ENCODE assay signal across 9 mouse cellular contexts in the genomic region with DNA sequence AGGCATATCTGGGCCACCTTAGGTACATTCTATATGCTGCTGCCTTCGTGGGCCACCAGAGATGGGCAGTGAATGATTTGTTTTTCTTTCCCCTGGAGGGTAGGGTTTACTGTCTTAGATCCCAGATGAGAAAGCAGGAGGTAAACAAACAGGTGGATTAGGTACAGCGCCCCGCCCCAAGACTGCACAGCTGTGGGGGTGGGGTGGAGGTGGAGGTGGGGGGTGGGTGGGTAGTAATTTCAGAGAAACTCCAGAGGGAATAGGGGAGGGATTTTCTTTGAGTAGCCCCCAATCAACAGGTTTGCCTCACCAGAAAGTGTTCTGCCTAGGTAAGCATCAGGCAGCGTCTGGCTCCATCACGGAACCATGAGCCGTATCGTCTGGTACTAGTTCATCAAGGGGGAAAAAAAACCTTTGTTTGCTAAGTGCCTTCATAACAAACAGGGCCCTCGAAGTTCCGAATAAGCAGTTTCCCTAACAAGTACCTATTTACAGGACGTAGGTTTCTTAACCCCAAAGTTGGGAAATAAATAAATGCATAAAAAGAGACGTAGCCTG. TPM values are rescaled to one million over a fixed set of nuclear protein-coding genes. Genes with fewer than 3 reads are reported as not detected.
A peak's percentile ranks its signal among the peaks of the same experiment; 100 is the strongest.
DNase-seq lines count a peak whose midpoint lies in the region; ATAC-seq lines count a peak whose summit lies in the region.
"Had no signal": no experiment of that assay in that cellular context is flagged by ENCODE, and none has a peak within 500 bp of the region (broad histone marks: within the 10 kb centered on the region; RNA-seq: fewer than 3 reads in every experiment).

No protein-coding gene starts in this region.

- no peak overlapping the region for H3K27ac ChIP-seq in heart, embryonic 14.5 days (replicated peaks in 1 of 2; ENCODE audit: control insufficient read depth in 1 of 2, insufficient read depth in 1 of 2, low read depth in 2 of 2, low read length in 2 of 2)
- H3K27ac ChIP-seq in brown adipose tissue, adult 24 weeks (replicated peaks; ENCODE audit: low read depth, low read length): no peak overlapping the region
- H3K27ac ChIP-seq in midbrain, embryonic 16.5 days (ENCODE audit: low read length): no peak overlapping the region

- WGBS in heart, embryonic 14.5 days: 29% methylated on average over 11 of the region's 11 CpGs
- 13% methylated on average over 11 of the region's 11 CpGs for WGBS in midbrain, embryonic 16.5 days

- no peaks in the 10 kb centered on the region for H3K9me3 ChIP-seq in heart, embryonic 14.5 days (ENCODE audit: control insufficient read depth, low read length)
- no peaks in the 10 kb centered on the region for H3K9me3 ChIP-seq in midbrain, embryonic 16.5 days (replicated peaks; ENCODE audit: control insufficient read depth, low read length, poor library complexity, severe bottlenecking)

- peaks cover 10% of the 10 kb centered on the region; the same call in 1 of the 2 replicates for H3K27me3 ChIP-seq in heart, embryonic 14.5 days (ENCODE audit: control insufficient read depth, insufficient read depth, low read length)
- H3K27me3 ChIP-seq in midbrain, embryonic 16.5 days (ENCODE audit: control insufficient read depth, insufficient read depth, low read depth, low read length): no peaks in the 10 kb centered on the region
- H3K27me3 ChIP-seq: Patski had no signal

- DNase-seq in heart, adult 18-20 months: no peak
- peak; percentile 18 for DNase-seq in kidney, adult 11 months
- no peak for DNase-seq in Muller cell, postnatal 12 days (ENCODE audit: inconsistent ontology term)
- DNase-seq in adrenal gland, adult 8-10 months: no peak
- no peak for DNase-seq in adrenal gland, postnatal 4 days (ENCODE audit: low spot score in 2 of 2)

- H3K4me2 ChIP-seq in heart, embryonic 14.5 days (ENCODE audit: low read length): peak overlapping the region; percentile 87
- H3K4me2 ChIP-seq in midbrain, embryonic 16.5 days (ENCODE audit: low read length): peak overlapping the region; percentile 94

- peaks cover 0 to 3% of the 10 kb centered on the region in 2 experiments; a peak in 1 of 4 replicates for H3K4me1 ChIP-seq in heart, embryonic 14.5 days (ENCODE audit: control insufficient read depth in 2 of 2, insufficient read depth in 2 of 2, low read length in 2 of 2)
- no peaks in the 10 kb centered on the region for H3K4me1 ChIP-seq in brown adipose tissue, adult 24 weeks (ENCODE audit: control insufficient read depth, insufficient read depth, insufficient read length, low read length)
- peaks cover 15% of the 10 kb centered on the region; the same call in 1 of the 2 replicates for H3K4me1 ChIP-seq in midbrain, embryonic 16.5 days (ENCODE audit: control insufficient read depth, insufficient read depth, low read length)

- peak overlapping the region; percentile 71 to 86 for H3K4me3 ChIP-seq in heart, embryonic 14.5 days (ENCODE audit: control insufficient read depth in 1 of 2, insufficient read depth in 1 of 2, low read depth in 1 of 2, low read length in 2 of 2)
- H3K4me3 ChIP-seq in brown adipose tissue, adult 24 weeks (ENCODE audit: insufficient read depth, low read depth, low read length): peak overlapping the region; percentile 65; the same call in 1 of the 2 replicates
- H3K4me3 ChIP-seq in midbrain, embryonic 16.5 days (ENCODE audit: low read depth, low read length): peak overlapping the region; percentile 81

- peak overlapping the region; percentile 81 for H3K9ac ChIP-seq in heart, embryonic 14.5 days (ENCODE audit: low read length)
- H3K9ac ChIP-seq in midbrain, embryonic 16.5 days (ENCODE audit: low read depth, low read length): peak overlapping the region; percentile 92; the same call in 1 of the 2 replicates

- ATAC-seq in heart, embryonic 14.5 days (ENCODE audit: insufficient number of reproducible peaks, insufficient read depth, low FRiP score, low read depth): no peak
- no peak for ATAC-seq in midbrain, embryonic 16.5 days

- no peaks in the 10 kb centered on the region for H3K36me3 ChIP-seq in heart, embryonic 14.5 days (ENCODE audit: control insufficient read depth, insufficient read depth, low read length)
- H3K36me3 ChIP-seq in midbrain, embryonic 16.5 days (ENCODE audit: control insufficient read depth, insufficient read depth, low read length): no peaks in the 10 kb centered on the region

RNA-seq across cellular contexts. Expression of a gene that starts 1.1 kb away (rescaled TPM):
- 76.8 and 82.5 TPM in 2 replicates for polyA plus RNA-seq in heart, embryonic 14.5 days (2014; fragmentation: Nextera tagmentation; extraction: Ambion mirVana)
- 100 to 1,000 TPM; 294 to 314 TPM for total RNA-seq in heart, adult 18-20 months (2021)
- 14.2 and 17.8 TPM in 2 replicates for polyA plus RNA-seq in brown adipose tissue, adult 24 weeks (2012; ENCODE audit: insufficient read depth, insufficient read length, missing spikeins)
- 16.1 and 18.4 TPM in 2 replicates for polyA plus RNA-seq in midbrain, embryonic 16.5 days (2015; fragmentation: Nextera tagmentation; extraction: Ambion mirVana)
- total RNA-seq in adrenal gland, adult 8-10 months (2022): 10 to 100 TPM; 39.4 to 99.3 (median 45.7) TPM
- 10 to 100 TPM; 33.5 to 40.0 TPM for total RNA-seq in adrenal gland, postnatal 4 days (2021)
